Mouse (Mus musculus) erythroid progenitor cell, adult 5-6 weeks (primary cell): Measurements from ENCODE around the gene Phactr2. TPM values are rescaled to one million over a fixed set of nuclear protein-coding genes. Genes with fewer than 3 reads are reported as not detected.

Source experiments
- ATAC-seq: replicated peaks from 2 replicates; pipeline ENCODE4 v1.8.0; 2016; ENCODE audit warnings: moderate number of reproducible peaks, mild to moderate bottlenecking, moderate TSS enrichment, inconsistent platforms; ENCODE audit not compliant: poor library complexity, low FRiP score, severe bottlenecking
- total RNA-seq, 2 experiments: library from RNA; stranded (forward) in 1 of 2; stranded (reverse) in 1 of 2; fragments of 150-400 nt in 1 of 2; fragments of 186-747, 209-891 nt in 1 of 2; gene quantifications; 2 replicates each; pipeline versions ENCODE4 v1.2.3 to v1.2.4; 2015 to 2017; ENCODE audit warnings: low replicate concordance in 2 of 2

Phactr2 gene
- total RNA-seq, 2 experiments from 2014 or later = 5.0 to 6.9 TPM

DNA sequence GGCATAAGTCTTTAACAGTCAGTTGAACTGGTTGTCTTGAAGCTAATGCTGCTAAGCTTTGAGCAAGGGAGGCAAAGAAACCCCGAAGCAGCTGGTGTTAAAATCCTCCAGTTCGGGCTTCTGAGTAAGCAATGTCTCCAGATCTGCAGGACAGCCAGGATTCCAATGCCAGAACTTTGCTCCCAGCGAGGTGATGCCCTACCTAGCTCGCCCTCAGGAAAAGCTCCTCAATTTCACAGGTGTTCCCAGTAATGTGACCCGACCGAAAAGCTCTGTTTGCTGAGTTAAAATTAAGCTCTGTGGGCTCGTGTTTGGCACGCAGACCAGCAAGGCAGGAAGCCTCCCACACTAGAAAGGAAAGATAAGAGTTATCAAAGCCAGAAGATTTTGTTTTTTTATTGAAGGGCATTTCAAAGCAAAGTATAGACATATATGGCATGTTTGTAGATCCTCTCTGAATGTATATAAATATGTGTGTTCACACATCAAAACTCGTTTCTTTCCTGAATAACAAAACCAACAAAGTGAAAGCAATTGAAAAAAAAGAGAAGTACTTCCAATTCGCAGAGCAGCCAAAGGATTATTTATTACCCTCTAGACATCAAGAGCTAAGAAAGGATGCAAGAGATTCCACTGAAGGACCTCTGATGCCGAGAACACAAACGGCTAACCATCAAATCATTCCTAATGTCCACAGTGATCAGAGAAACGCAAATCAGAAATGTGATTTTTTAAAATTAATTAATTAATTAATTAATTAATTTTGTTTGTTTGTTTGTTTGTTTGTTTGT lies 20.8 kb downstream of the Phactr2 start:
- no peak for ATAC-seq

DNA sequence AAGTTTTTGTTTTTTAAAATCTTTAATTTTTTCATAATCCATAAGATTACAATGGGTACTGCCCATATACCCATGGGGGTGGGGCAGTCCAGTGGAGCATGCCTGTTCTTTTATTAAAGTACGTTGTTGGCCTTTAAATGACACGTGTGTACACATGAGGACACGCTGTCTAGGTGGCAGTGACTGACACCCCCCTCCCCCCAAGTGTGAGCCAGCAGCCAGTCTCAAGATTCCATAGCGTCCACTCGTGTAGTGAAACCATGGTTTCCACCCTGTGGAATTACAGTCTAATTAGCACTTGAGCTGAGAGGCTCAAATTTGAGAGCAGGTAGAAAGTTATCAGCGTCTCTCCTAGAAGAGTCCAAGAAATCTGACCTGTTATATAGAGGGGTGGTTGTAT lies 22.6 kb downstream of the Phactr2 start:
- no peak for ATAC-seq

DNA sequence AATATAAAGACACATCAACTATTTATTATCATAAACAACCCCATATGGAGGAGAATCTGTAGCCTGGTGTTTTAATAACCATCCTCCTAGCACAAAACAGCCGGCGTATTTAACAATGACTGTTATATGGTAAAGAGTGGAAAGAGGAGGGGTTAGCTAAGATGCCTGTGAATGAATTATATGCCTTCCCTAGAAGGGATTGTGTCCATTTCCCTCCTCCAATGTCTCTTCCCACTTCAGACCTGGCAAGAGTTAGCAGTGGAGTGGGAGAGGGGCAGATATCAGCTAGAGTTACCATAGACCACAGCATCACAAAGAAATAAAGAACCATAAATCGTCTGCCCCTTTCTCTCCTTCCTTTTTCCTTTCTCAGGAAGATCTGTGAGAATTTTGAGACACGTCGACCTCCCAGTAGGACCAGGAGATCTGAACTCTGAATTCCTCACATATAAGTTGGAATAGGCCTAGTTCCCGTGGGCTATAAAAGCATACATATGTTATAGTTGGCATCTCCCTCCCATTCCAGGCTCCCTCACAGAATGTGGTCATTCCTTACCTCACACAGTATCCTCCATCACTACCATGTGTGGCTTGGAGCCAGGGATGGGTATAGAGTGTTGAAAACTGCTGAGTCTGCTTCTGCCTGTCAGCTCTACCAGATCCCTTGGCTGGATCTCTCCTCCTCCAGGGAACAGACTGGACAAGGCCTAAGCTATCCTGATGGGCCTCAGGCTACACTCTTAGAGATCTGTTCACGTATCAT lies 25.7 kb downstream of the Phactr2 start:
- ATAC-seq = no peak

DNA sequence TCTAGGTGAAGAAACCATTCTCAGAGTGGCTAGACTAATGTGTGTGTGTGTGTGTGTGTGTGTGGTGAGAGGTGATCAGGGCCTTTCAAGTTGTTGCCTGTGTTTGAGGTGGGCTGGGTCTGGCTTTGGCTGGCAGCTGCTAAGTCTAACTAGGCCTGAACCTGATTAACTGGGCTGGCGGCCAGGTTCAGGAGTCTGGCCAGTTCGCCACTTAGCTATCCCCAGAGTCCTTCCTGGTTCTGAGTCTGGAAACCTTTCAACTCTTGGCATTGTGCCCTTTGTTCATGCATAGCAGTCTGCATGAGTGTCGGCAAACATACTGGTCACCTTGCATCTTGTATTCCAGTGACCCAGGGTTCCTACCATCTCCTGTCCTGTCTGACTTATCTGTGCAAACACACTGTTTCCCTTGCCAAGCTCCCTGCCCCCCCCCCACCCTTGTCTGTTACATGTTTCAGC lies 27.4 kb downstream of the Phactr2 start:
- ATAC-seq = no peak

DNA sequence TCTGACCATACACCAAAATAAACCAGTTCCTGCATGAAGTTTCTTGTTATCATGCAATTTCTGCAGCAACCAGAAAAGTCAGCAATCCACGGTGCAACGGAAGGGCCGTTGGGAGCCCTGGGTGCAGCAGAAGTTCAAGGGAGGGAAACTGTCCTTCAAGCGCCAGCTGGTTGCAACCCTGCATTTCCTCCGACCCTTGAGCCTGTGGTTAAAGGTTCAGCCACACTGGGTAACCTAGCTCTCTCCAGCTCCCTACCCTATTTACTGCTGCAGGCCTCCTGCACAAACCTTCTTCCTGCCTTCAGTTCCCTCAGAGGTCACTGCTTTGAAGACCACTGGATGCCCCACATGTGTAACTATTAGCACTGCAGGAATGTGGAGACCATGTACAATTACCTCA lies 30.0 kb downstream of the Phactr2 start:
- no peak for ATAC-seq

DNA sequence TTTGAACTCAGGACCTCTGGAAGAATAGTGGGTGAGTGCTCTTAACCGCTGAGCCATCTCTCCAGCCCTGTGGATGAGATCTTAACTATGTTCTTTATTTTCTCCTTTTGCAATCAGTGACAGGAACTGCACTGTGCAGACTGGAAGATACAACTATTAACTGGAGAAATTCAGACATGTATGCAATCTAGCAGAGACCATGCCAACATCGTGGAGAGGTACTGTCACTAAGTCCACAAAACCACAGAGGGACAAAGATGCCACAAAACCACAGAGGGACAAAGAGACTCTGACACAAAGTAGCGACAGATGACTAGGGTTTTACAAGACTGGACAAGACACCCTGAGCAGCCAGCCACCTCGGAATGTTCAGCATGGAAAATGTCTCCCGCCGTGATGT lies 30.6 kb downstream of the Phactr2 start:
- ATAC-seq = no peak

DNA sequence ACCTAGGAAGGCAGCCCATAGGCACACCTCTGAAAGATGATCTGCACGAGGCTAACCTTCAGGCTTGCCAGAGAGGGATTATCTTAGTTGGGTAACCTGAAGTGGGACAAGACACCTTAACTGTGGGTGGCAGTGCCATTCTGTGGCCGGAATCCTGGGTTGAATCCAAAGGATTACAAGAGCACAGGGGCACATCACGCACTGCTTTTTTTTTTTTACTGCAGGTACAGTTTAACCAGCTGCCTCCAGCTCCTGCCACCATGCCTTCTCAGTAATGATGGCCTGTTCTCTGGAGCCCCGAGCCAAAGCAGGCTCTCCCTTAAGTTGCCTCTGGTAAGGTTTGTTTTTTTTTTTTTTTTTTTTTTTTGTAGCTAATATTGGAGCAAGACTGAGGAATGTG lies 33.9 kb downstream of the Phactr2 start:
- ATAC-seq = no peak

DNA sequence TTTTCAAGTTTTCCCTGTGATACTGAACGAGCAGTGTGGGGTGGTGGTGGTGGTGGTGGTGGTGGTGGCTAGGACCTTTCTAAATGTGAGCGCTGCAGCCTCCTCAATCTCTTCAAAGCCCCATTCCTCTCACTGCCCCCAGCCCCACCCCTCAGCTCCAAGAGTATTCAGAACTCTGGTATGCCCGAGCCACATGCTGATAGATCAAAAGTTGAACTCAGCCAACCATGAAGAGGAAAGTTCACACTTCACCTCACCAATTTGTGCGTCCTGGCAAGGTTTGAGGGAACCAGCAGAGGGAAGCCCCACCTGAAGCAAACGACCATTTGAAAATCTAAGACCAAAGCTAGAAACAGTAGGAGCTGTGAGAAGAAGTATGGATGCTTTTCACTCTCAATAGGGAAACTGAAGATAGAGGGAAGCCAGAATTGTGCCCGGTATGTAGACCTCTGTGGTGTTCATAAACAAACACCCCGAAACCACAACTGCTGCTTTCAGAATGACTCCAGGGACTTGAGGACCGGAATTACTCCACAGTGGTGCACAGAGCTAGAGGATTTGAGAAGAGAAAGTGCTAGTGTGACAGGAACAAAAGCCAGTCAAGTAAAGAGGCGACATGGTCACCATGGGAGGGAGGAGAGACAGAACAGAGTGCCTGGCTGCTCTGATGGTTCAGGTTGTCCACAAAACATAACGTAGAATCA lies 35.9 kb downstream of the Phactr2 start:
- no peak for ATAC-seq

DNA sequence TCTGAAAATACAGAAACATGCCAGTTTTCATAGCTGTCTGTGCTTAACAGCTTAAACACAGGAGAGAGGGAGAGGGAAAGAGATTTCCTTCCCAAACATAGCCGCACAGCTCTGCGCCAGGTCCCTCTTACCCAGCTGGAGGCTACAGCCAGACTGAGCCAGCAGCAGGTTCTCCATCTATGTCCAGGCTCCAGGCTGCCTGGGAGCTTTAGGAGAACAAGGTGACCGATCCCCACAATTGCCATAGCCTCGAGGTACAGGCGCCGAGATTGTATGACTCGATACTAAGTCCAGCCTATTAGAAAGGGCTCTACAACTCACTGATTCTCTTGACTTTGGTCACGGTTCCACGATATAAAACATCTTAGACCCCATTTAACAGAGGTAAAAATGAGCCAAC lies 37.2 kb downstream of the Phactr2 start:
- no peak for ATAC-seq

DNA sequence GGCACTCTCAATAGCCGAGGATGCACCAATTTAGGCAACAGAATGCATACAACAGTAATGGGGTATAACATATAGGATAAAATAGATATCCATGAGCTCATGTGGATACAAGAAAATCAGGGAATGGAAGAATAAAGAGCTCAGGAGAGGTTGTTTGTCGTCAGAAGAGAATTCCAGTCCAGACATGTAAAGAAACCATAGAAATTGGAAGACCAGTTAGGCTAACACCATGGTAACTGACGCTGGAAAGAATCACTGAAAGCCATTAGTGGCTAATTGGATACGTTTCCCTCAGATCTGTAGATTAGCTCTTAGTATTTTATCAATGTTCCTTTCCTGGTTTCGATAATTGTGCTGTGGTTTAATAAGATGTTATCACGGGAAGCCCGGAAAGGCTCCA lies 41.2 kb downstream of the Phactr2 start:
- ATAC-seq = no peak

DNA sequence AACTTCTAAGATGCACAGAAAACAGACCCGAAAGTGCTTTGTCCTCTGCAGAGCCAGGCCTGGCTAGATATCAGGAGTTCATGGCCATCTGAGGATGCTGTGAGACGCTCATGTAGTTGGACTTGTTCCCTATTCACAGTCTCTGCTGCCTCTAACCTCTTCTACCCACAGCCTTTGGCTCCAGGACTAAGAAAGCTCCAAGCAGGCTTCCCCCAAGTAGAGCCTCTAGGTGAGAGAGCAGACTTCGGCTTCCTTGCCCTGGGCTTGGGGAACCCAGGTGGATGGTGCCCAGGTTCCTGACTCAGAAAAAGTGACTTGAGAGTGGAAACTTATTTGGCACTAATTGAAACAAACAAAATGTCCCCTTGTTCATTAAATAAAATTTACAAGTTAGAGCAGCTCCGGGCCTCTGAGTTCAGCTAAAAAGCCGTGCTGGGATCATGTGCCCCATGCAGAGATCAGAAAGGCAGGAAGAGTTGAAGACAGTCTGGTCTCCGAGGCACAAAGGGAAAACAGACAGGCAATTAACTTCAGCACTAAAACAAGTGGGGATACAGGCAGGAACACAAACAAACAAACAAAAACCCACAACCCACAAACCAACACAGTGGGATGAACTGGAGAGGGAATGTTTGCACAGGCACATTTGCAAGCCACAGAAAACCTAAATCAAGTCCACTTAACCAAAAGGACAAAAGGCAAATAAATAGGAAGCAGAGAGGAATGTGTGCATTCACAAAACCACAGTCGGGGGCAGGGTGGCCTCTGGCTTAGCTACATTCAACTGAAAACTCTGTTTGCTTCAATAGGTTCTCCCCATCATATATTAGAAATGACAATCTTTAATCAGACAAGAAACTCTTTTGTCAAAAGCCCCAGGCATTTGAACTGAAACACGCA lies 42.3 kb downstream of the Phactr2 start:
- no peak for ATAC-seq

DNA sequence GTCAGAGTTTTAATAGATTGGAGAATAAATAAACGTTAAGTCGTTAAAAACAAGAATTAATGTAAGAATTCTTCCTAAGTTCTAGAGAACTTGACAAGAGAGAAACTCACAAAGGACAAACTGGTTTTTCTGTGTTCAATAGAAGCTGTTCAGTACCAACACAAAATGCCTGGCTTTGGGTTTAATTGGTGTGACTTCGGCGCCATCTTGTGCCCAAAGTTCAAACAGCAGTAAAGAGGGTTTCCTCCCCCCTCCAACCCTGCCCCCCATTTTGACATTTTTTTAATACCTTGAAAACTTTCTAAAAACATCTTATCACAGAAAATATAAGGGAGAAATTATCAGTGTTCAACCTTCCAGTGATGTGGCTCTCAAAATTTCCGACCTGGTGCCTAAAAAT lies 44.4 kb downstream of the Phactr2 start:
- ATAC-seq = no peak

DNA sequence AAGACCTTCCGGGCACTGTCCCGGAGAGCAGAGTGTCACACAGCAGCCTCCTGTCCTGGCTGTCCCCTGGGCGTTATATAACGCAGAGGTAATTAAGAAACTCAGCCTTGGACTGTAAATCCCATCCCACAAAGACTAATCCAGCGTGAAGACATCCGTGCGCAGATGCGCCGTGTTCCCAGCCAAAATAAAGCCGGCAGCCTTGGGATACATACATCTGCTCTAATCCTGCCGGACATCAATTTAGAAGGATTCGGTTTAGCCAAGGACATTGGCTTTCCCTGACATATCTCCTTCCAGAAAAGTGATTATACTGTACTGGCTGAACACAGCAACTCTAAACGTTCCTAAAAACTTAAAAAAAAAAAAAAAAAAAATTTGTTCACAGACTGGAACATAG lies 45.0 kb downstream of the Phactr2 start:
- ATAC-seq = no peak

DNA sequence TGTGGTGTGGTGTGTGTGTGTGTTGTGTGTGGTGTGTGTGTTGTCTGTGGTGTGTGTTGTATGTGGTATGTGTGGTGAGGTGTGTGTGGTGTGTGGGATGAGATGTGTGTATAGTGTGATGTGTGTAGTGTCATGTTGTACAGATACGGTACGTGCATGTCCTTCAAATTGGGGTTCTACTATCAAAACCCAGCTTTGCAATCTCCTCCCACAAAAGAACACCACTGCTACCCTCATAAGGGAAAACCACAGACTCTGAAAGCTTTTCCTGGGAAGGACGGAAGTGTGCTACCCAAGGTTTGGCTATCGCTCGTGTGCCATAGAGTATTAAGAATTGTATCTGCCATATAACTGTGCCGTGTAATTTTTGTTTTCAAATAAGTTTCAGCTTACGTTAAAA lies 45.7 kb downstream of the Phactr2 start:
- ATAC-seq = no peak

DNA sequence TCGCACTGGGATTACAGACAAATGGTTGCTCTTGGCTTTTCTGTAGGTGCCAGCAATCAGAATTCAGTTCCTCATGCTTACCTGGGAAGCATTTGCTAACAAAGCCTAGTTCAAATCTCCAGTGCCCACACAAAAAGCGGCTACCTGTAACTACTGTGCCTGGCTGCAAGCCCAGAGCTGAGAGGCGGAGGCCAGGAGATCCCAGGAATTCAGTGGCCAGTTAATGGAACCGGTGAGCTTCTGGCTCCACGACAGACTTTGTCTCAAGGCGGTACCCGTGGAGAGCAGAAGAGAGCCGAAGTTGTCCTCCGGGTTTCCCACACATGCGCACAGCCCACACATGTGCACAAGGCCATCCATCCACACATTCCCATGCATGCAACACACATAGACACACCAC lies 46.6 kb downstream of the Phactr2 start:
- no peak for ATAC-seq

DNA sequence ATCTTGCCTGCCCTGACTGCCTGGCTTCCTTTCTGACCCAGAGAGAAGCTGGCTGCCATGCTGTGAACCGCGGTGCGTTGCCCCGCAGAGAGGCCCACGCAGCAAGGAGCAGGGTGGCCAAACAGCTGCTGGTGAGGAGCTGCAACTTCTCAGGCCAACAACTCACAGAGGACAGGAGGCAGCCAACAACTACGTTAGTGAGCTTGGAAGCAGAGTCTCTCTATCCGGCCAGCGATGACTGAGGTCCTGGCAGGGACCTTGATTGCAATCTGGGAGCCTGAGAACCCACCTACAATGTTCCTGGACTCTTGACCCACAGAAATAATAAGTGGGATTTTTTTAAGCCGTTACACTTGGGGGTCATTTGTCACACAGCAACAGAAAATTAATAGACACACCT lies 49.0 kb downstream of the Phactr2 start:
- no peak for ATAC-seq

DNA sequence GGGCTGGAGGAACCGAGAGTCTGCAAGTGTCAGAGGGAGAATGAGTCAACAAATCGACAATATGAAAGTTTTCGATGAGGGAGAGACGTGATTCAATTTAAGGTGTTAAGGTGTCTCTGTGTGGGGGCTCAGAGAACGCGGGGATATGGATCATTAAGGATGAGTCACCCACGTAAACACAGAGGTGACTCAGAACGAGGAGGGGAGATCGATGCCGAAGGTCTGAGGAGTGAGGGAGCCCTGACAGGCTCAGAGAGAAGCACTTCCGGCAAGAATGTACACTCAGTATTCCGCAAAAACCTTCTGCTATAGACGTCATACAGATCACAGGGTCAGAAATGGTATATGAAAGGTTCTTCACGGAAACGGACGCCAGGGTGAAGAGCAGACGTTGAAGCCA lies 49.7 kb downstream of the Phactr2 start:
- no peak for ATAC-seq

DNA sequence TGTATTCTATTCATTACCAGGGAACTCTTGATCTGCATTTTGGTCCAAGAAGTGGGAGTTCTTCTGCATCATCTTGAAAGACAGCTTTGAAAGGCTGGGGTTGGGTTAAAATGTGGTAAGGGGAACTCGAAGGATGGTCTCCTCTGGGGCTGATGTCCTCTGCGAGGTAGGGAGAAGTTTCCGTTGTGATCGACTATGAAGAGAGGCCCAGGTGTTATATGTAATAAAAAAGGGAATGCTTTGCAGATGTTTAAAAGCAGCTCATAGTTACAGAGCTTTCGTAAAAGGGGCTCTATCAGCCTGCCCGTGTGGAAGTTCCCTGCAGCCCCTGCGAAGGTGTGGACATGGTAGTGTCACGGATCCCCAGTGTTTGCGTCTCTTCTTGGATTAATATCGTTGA lies 50.2 kb downstream of the Phactr2 start:
- ATAC-seq = no peak

DNA sequence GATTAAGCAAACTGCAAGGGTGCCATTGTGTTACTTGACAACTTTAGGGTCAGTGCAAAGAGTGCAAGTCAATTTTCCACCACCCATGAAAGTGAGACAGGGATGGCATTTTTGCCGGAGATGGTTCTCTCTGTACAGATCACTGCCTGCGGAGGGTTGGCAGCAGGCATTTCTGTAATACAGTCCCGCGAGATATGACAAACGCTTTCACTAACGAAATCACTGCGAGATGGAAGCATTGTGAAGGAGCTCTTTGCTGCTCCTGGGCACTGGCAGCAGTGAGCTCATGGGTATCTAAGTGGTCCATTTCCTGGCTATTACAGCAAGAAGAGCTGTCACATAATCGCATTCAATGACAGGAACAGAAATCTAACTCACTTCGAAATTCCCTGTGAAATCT lies 52.1 kb downstream of the Phactr2 start:
- ATAC-seq = no peak

DNA sequence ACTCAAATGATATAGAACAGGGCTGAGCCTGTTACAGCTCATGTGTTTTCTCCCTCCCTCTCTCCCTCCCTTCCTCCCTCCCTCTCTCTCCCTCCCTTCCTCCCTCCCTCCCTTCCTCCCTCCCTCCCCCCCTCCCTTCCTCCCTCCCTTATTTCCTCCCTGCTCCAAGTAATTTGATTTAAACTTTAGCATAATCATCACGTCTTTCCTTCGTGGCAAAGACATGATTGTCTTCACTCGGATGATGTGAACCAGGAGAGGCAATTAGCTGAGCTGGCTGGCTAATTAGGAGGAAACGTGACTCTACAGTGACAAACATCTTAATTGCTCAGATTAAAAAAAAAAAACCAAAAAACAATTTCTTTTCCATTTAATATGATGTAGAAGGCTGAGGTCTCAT lies 55.0 kb downstream of the Phactr2 start:
- no peak for ATAC-seq
